Mouse (Mus musculus) natural killer cell, adult 2 months (primary cell): Measurements from ENCODE around the gene Agmat.
A peak's percentile ranks its signal among the peaks of the same experiment; 100 is the strongest.

Experiments used
- DNase-seq, 2 experiments: peaks; one replicate each; pipeline ENCODE4 v3.0.0; 2022; ENCODE audit warnings: low spot score in 2 of 2

Gene Agmat

GRCm38 (mm10) chr4:141779828-141780227 is 33.4 kb downstream of the Agmat start:
- no peak for DNase-seq

GRCm38 (mm10) chr4:141781201-141781985 is 34.9 kb downstream of the Agmat start:
- DNase-seq = no peak

- no peak for DNase-seq
Measured at GRCm38 (mm10) chr4:141784835-141785234, 38.4 kb downstream of the Agmat start.

DNA sequence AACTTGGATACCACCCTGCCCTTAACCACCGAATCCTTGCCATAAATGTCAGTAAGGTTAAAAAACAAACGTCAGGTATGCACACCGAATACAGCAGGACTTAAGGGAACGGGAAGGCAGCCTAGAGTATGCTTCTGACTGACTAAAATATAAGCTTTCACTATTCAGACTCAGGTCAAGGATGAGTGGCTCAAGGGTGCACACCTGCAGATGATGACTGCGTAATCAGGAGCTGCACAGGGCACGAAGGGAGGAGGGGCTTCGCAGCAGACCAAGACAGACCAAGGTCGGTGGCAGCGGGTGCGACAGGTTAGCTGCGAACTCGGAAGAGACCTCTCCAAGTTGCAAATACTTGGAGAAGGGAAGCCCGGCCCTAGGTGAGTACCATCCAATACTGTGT is 39.7 kb downstream of the Agmat start:
- DNase-seq = no peak

DNA sequence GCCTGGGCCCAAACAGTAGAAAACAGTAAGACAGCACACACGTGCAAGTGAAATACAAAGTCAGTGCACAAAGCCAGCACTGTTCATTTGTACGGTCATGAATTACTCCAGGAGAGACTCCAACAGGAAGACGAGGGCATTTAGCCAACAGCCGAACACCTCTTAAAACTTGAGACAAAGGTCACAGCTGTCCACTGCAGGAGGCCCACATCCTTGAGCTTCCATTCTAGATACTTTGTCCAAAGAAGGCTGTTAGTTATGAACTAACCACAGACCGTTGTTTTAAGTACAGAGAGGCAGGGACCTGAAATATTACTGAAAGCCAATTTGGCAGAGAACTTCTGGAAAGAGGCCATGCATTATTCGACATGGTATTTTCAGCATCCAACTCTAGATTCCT is 40.6 kb downstream of the Agmat start:
- no peak for DNase-seq

DNA sequence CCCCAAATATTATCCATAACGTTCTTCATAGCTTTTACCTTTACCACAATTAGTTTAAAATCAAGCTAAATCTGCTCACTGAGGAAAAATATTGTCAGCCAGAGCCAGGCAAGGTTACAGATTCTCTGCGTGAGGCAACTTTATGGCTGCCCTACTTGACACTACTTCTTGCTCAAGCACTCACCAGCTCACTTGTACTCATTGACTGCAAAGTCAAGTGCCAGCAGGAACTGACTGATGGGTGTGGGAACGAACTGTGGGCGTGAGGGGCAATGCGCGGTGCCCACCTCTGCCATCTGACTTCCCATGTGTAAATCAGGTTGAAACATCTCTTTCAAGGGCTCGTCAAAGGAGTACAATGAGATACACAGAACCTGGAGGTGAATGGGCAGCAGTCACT is 41.0 kb downstream of the Agmat start:
- DNase-seq = no peak

- DNase-seq = peak in 1 of 2 experiments; percentile 6
Measured at GRCm38 (mm10) chr4:141789564-141790218, 43.2 kb downstream of the Agmat start.

DNA sequence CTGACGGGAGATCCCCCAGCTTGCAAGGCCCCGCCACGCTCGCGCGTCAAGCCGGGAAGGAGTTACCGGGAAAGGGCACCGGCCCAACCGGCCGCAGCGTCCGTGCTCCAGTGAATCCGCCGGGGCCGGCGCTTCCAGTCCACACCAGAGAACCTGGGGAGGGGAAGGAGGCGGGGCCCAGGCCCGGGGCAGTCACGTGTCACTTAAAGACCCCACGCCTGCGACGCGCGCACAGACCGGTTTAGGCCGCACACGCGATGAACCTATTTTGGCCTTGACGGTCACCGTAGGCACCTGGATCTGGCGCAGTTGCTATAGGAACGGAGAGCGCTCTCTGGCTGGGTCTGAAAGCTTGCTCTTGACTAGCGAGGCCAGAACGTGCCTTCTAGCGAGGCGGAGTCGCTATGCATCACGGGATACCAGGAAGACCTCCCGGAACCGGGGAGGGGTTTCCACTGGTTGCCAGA is 44.1 kb downstream of the Agmat start, which contains the start of gene Dnajc16:
TSS of gene Dnajc16 (minus strand) at position 408 of the 467 bp plus-strand sequence.
- peak; percentile 93 to 95 for DNase-seq

DNA sequence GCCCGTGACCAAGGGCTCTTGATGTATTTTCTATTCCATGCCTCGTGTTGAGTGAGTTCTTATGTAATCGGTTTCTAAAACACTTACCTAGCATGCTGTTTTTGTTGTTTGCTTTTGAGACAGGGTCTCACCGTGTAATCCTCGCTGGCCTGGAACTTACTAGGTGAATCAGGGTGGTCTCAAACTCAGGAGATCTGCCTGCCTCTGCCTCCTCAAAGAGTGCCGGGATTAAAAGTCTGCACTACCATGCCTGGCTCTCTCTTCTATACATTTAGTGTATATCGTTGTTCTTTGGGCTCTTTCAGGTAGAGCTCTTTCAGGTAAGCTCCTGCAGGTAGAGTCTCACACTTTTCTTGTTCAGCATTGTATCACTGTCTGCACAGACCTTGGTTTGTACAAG is 45.0 kb downstream of the Agmat start:
- DNase-seq = no peak

- no peak for DNase-seq
Measured at GRCm38 (mm10) chr4:141791951-141792350, 45.5 kb downstream of the Agmat start.

GRCm38 (mm10) chr4:141792554-141793281 is 46.2 kb downstream of the Agmat start:
- DNase-seq = no peak

- peak; percentile 97 for DNase-seq
Measured at GRCm38 (mm10) chr4:141793282-141794151, 47.0 kb downstream of the Agmat start, which contains the start of gene Casp9. Gene Casp9, plus strand, starts transcription at chr4:141793612.

DNA sequence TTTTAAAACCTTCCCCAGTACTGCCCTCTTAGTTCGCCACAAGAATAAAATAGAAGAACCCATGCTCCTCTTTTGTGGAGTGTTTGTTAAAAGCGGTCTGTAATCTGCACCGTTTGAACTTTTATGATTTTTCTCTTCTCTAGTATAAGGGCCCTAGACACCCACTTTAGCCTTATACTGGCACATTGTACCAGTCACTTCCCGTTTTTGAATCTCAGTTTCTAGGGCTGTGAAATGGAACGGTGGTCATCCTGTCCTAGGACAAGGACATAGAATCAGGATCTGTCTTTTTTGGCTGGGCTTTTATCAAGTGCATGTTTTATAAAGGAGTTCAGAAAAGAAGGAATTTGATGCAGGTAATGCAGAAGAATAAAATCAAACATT is 47.7 kb downstream of the Agmat start:
- no peak for DNase-seq

DNA sequence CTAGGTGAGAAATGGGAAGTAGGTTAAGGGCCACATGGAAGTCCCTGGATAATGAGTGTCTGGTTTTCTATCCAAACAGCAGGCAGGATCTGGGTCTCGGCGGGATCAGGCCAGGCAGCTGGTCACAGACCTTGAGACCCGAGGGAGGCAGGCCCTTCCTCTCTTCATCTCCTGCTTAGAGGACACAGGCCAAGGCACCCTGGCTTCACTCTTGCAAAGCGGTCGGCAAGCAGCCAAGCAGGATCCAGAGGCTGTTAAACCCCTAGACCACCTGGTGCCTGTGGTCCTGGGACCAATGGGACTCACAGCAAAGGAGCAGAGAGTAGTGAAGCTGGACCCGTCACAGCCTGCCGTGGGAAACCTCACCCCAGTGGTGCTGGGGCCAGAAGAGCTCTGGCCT is 49.9 kb downstream of the Agmat start:
- no peak for DNase-seq

GRCm38 (mm10) chr4:141796954-141797353 is 50.5 kb downstream of the Agmat start:
- no peak for DNase-seq

- DNase-seq = no peak
Measured at GRCm38 (mm10) chr4:141797545-141797944, 51.1 kb downstream of the Agmat start.

- DNase-seq = peak in 1 of 2 experiments; percentile 18
Measured at GRCm38 (mm10) chr4:141804105-141804504, 57.6 kb downstream of the Agmat start.

GRCm38 (mm10) chr4:141805886-141806285 is 59.4 kb downstream of the Agmat start:
- no peak for DNase-seq
